Mouse (Mus musculus): Measurements from ENCODE around the gene Pom121l12. TPM values are rescaled to one million over a fixed set of nuclear protein-coding genes. Genes with fewer than 3 reads are reported as not detected.

Pom121l12 gene
- not detected for total RNA-seq (2022)

GRCm38 (mm10) chr11:14598976-14599375 is at the start of gene Pom121l12:
Gene Pom121l12 (plus strand): TSS chr11:14599276.
- DNase-seq (ENCODE audit: low spot score in 2 of 2) = no peak

- DNase-seq (ENCODE audit: low spot score in 2 of 2) = no peak
These were observed 12.8 kb downstream of the Pom121l12 start for GRCm38 (mm10) chr11:14611859-14612258.
